Mouse (Mus musculus) neural tube, embryonic 11.5 days (tissue): ENCODE measurements around the gene Hcn2. TPM values are rescaled to one million over a fixed set of nuclear protein-coding genes. Genes with fewer than 3 reads are reported as not detected.
A peak's percentile ranks its signal among the peaks of the same experiment; 100 is the strongest.
"Not testable (repeated sequence)": the region's sequence is repeated elsewhere in the genome, so short reads cannot be mapped to it uniquely, and the experiment has no call there.

Source experiments
- ATAC-seq: fragments of 200-750 bp; cut with Nextera tagmentation; 2 replicates; pipeline ENCODE4 v1.8.0; 2017; ENCODE audit warnings: moderate number of reproducible peaks, mild to moderate bottlenecking, moderate TSS enrichment, moderate library complexity; ENCODE audit not compliant: insufficient read depth, low FRiP score, low TSS enrichment
- DNase-seq: peaks from one replicate; pipeline ENCODE4 v3.0.0-alpha.2; 2015; ENCODE audit warnings: low spot score
- H3K27ac ChIP-seq: fragments of 300-500 bp; sonication (generic); 2 replicates; pipeline ENCODE4 v1.5.1; 2014; ENCODE audit warnings: low read depth, mild to moderate bottlenecking, low read length
- H3K27me3 ChIP-seq: fragments of 300-500 bp; sonication (generic); 2 replicates; pipeline ENCODE4 v1.6.1; 2014; ENCODE audit warnings: mild to moderate bottlenecking, low read length, mixed read lengths; ENCODE audit not compliant: control insufficient read depth, insufficient read depth
- H3K36me3 ChIP-seq: fragments of 300-500 bp; sonication (generic); 2 replicates; pipeline ENCODE4 v1.6.1; 2014; ENCODE audit warnings: mild to moderate bottlenecking, low read length, moderate library complexity, mixed read lengths; ENCODE audit not compliant: control insufficient read depth, insufficient read depth
- H3K4me1 ChIP-seq: fragments of 300-500 bp; sonication (generic); 2 replicates; pipeline ENCODE4 v1.6.1; 2014; ENCODE audit warnings: low read length, mixed read lengths; ENCODE audit not compliant: control insufficient read depth, insufficient read depth
- H3K4me2 ChIP-seq: fragments of 300-500 bp; sonication (generic); 2 replicates; pipeline ENCODE4 v1.6.1; 2014; ENCODE audit warnings: low read depth, mild to moderate bottlenecking, moderate library complexity
- H3K4me3 ChIP-seq: fragments of 300-500 bp; sonication (generic); 2 replicates; pipeline ENCODE4 v1.5.1; 2014; ENCODE audit warnings: low read depth, low read length
- H3K9ac ChIP-seq: fragments of 300-500 bp; sonication (generic); 2 replicates; pipeline ENCODE4 v1.6.1; 2014; ENCODE audit warnings: mild to moderate bottlenecking, low read length
- H3K9me3 ChIP-seq: fragments of 300-500 bp; sonication (generic); 2 replicates; pipeline ENCODE4 v1.6.1; 2016; ENCODE audit warnings: low read length; ENCODE audit not compliant: control insufficient read depth
- WGBS: fragments of 180-500 bp; shearing (Covaris S2); extraction: QIAGEN DNeasy Blood & Tissue Kit; methylation state at CpG from one replicate; pipeline ENCODE4 v1.1.7; 2014; 5-methylcytosine and 5-hydroxymethylcytosine counted together
- polyA plus RNA-seq: library from polyadenylated mRNA; unstranded; fragments of >200 nt; fragmentation: Nextera tagmentation; extraction: Ambion mirVana; gene quantifications from 2 replicates; pipeline ENCODE4 v1.2.1, GENCODE M21; 2014

Hcn2 gene
- polyA plus RNA-seq, 1 experiment from 2014 or later = 0.57 TPM

DNA sequence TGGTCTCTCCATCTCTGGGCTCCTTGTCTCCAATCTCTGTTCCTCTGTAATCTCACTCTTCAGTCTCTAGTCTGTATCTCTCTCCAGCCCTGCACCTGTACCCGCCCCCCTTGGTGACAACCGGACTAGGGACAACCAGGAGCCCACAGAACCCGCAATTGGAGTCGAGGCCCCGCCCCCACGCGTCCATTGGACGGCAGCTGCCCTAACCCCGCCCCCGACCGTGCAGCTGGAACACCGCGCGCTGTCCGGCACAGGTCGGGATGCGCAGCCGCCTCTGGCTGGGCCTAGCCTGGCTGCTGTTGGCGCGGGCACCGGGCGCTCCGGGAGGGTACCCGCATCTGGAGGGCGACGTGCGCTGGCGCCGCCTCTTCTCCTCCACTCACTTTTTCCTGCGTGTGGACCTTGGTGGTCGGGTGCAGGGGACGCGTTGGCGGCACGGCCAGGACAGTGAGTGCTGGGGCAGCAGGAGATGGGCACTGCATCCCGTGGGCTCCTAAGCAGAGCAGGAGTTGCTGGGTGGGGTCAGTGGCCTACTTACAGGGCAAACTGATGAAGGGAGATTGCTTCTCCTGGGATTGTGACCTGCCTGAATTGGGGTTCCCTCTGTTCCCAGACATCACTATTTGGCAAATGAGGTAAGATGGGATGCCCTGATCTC is 38.6 kb downstream of the Hcn2 start, which contains the start of gene Fgf22:
Gene Fgf22, plus strand, starts transcription at position 221 of the 661 bp plus-strand sequence.
- no peak within 1 kb of the TSS for H3K27ac ChIP-seq
- H3K4me2 ChIP-seq = peak within 1 kb of the TSS; percentile 63
- DNase-seq (peak; percentile 80), ATAC-seq (peak; percentile 83)
- peak within 1 kb of the TSS; percentile 31 for H3K4me3 ChIP-seq
- peaks cover 14% of the 10 kb centered on the region for H3K36me3 ChIP-seq
- H3K27me3 ChIP-seq = no peaks in the 10 kb centered on the region
- no peaks in the 10 kb centered on the region for H3K4me1 ChIP-seq
- H3K9ac ChIP-seq = peak within 1 kb of the TSS; percentile 49
- no peaks in the 10 kb centered on the region for H3K9me3 ChIP-seq
- under 1% methylated on average over 35 of the region's 36 CpGs for WGBS

DNA sequence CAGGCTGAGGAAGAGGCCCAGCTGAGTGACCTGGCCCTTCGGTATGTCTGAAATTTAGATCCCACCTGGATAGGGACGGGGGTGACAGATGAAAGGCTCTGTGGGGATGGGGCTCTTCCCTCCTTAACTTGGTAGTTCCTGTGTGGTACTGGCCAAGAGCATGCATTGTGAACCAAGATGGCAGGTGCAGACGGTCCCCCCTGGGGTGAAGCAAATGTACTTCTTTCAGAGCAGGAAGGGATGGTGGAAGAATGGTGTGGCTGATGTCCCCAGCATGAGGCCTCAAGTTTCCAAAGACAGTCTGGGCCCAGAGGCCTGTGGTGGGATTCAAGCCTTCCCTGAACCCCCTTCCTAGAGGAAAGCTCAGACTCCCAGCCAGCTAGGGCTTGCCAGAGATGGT is 39.4 kb downstream of the Hcn2 start:
- H3K9me3 ChIP-seq = no peaks in the 10 kb centered on the region
- no peak for ATAC-seq
- peaks cover 15% of the 10 kb centered on the region for H3K36me3 ChIP-seq
- no peak overlapping the region for H3K4me3 ChIP-seq
- H3K9ac ChIP-seq = no peak overlapping the region
- no peak for DNase-seq
- 85% methylated on average over 3 of the region's 3 CpGs for WGBS
- H3K4me1 ChIP-seq = no peaks in the 10 kb centered on the region
- no peak overlapping the region for H3K27ac ChIP-seq
- no peak overlapping the region for H3K4me2 ChIP-seq
- H3K27me3 ChIP-seq = no peaks in the 10 kb centered on the region

DNA sequence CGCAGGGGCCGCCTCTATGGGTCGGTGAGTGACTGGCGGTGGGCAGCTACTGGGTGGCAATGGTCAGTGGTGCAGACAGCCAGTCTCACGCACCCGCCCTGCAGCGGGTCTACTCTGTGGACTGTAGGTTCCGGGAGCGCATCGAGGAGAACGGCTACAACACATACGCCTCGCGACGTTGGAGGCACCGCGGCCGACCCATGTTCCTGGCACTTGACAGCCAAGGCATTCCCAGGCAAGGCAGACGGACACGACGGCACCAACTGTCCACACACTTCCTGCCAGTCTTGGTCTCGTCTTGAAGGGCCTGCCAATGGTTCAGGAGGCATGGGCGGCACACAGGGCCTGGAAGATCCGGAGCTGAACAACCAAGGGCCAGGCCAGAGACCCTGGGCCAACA is 40.2 kb downstream of the Hcn2 start:
- WGBS = 91% methylated on average over 24 of the region's 24 CpGs
- Histone ChIP-seq H3K9ac (no peak overlapping the region), H3K4me1 (no peaks in the 10 kb centered on the region), H3K36me3 (peaks cover 21% of the 10 kb centered on the region), H3K4me3 (no peak overlapping the region), H3K9me3 (no peaks in the 10 kb centered on the region), H3K27ac (no peak overlapping the region), H3K27me3 (no peaks in the 10 kb centered on the region), H3K4me2 (no peak overlapping the region)
- DNase-seq = no peak
- no peak for ATAC-seq

DNA sequence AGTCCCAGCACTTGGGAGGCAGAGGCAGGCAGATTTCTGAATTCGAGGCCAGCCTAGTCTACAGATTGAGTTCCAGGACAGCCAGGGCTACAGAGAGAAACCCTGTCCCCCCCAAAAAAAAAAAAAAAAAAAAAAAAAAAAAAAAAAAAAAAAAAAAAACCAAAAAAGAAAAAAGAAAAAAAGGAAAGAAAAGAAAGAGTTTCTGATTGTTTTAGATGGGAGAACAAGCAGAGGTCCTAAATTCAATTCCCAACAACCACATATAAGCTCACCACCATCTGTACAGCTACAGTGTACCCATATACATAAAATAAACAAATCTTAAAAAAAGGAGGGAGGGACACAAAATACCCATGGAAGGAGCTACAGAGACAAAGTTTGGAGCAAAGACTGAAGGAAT is 43.2 kb downstream of the Hcn2 start:
- H3K36me3 ChIP-seq = peaks cover 25% of the 10 kb centered on the region
- 100% methylated on average over 1 of the region's 1 CpGs for WGBS

DNA sequence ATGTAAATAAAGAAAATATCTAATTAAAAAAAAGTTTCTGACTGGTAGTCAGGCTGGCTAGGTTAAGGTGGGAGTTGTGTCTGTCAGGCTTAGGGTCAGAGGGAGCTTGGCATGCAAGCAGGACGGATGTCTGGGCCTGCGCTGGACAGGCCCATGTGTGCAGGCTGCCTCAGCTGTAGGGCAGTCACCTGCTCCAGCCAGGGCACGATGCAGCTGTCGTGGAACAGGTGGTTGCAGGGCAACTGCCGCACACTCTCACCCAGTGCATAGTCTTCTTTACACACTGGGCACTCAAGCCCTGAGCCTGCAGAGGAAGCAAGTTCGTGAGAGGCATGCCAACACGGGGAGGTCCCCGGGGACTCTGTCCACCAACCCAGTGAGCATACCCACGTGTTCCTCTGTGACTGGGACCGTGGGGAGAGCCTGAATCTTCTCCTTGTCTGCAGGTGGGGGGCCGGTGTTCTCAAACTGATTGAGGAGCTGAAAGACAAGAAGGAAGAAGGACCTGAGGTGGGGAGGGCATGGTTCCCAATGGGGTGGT is 44.2 kb downstream of the Hcn2 start:
- H3K27ac ChIP-seq = no peak overlapping the region
- peaks cover 8% of the 10 kb centered on the region for H3K4me1 ChIP-seq
- peaks cover 25% of the 10 kb centered on the region for H3K36me3 ChIP-seq
- DNase-seq (no peak), ATAC-seq (no peak)
- H3K9ac ChIP-seq = no peak overlapping the region
- H3K27me3 ChIP-seq = no peaks in the 10 kb centered on the region
- no peaks in the 10 kb centered on the region for H3K9me3 ChIP-seq
- WGBS = 93% methylated on average over 11 of the region's 11 CpGs
- no peak overlapping the region for H3K4me3 ChIP-seq
- H3K4me2 ChIP-seq = no peak overlapping the region

More for the DNA sequence above, 43.2 kb downstream of the Hcn2 start:
- H3K27ac ChIP-seq, H3K27me3 ChIP-seq, H3K9me3 ChIP-seq, ATAC-seq, H3K4me3 ChIP-seq, H3K9ac ChIP-seq, DNase-seq, H3K4me2 ChIP-seq, H3K4me1 ChIP-seq: not testable (repeated sequence)

DNA sequence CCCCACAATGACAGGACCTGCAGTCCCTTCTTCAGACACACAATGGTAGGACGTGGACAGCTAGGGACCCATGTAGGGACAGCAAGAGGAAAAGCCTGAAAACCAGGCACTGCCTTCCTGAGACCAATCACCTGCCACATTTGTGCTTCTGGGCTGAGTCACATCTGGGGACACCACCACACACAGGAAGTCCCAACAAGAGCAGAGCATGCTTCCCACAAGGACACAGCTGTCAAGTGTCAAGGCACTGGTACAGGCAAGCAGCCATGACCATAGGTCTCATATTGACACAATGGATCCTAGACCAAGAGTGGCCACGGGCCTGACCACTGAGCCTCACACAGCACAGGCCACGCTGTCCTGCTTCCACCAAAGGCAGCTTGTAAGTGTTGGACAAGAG is 46.4 kb downstream of the Hcn2 start:
- no peak overlapping the region for H3K27ac ChIP-seq
- no peak for ATAC-seq
- 92% methylated on average over 3 of the region's 3 CpGs for WGBS

DNA sequence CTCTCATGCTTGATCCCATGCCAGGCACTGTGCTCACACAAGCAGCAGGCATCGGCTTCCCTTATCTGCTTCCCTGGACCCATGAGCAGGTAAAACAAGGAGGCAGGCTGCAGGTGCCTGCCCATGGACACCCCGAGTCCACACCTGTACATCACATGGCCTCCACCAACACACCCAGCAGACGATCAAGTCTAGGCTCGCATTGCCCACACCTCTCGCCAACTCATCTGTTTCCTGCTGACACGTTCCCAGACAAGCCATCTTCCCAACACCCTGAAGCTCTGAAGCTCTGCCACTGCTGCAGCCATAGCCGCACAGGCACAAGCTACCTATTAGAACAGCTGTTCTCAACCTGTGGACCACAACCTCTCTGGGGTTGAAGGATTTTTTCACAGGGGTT is 47.8 kb downstream of the Hcn2 start:
- no peak for ATAC-seq
- no peak overlapping the region for H3K27ac ChIP-seq
- H3K9me3 ChIP-seq = no peaks in the 10 kb centered on the region
- H3K9ac ChIP-seq = no peak overlapping the region
- no peak overlapping the region for H3K4me2 ChIP-seq
- no peak overlapping the region for H3K4me3 ChIP-seq
- 88% methylated on average over 7 of the region's 7 CpGs for WGBS
- H3K27me3 ChIP-seq = no peaks in the 10 kb centered on the region
- H3K36me3 ChIP-seq = peaks cover 12% of the 10 kb centered on the region
- DNase-seq = no peak
- H3K4me1 ChIP-seq = peaks cover 22% of the 10 kb centered on the region

More for the DNA sequence above, 46.4 kb downstream of the Hcn2 start:
- Histone ChIP-seq H3K4me1 (peaks cover 17% of the 10 kb centered on the region), H3K4me2 (no peak overlapping the region), H3K4me3 (no peak overlapping the region), H3K36me3 (peaks cover 21% of the 10 kb centered on the region), H3K9me3 (no peaks in the 10 kb centered on the region), H3K9ac (no peak overlapping the region), H3K27me3 (no peaks in the 10 kb centered on the region)
- DNase-seq = no peak

DNA sequence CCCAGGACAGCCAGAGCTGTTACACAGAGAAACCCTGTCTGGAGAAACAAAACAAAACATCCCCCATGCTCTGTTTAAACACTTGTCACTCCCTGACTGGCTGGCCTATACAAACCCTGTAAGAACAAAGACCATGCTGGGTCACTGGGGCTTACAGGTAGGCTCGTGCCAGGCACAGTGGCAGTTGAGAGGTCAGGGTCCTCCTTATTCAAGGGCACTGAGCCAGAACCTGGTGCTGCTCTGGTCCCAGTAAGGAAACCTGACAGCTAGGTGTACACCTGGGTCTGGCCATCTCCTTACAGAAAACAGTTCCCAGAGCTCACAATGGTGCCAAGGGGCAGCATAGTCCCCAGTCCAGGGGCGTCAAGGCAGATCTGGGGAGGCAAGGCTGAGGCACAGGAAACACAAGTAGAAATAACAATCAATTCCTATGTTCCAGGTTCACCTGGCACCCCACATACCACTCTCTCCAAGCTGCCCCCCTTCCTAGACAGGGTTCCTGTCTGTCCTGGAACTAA is 48.9 kb downstream of the Hcn2 start:
- Histone ChIP-seq H3K27me3 (no peaks in the 10 kb centered on the region), H3K4me1 (peaks cover 22% of the 10 kb centered on the region), H3K4me3 (no peak overlapping the region), H3K9ac (no peak overlapping the region), H3K9me3 (no peaks in the 10 kb centered on the region), H3K4me2 (peak overlapping the region; percentile 87), H3K27ac (no peak overlapping the region), H3K36me3 (peaks cover 11% of the 10 kb centered on the region)
- WGBS = 75% methylated on average over 2 of the region's 2 CpGs
- no peak for ATAC-seq
- no peak for DNase-seq

DNA sequence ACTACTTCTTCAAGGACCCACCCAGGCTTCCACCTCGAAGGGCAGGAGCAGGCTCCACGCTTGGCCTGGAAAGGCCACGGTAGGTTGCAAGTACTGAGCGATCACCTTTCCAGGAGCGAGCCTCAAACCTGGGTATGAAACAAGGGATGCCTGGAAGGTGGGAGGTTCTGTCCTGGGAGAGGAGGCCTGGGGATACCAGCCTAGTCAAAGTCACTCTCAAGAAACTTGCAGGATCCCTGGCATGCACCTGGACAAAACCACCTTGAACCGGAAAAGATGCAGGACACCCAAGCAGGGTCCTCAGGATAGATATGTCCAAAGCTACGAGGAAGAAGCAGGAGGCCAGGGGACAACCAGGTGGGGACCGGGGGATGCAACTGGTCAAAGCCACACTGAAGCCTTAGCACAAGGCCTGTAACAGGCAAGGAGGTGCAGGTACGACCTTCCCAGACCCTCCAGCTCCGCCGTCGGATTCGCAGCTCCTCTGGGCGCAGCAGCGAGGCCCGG is 49.6 kb downstream of the Hcn2 start:
- Histone ChIP-seq H3K4me1 (peaks cover 22% of the 10 kb centered on the region), H3K4me3 (peak overlapping the region; percentile 94), H3K9ac (peak overlapping the region; percentile 97), H3K36me3 (peaks cover 8% of the 10 kb centered on the region), H3K27ac (peak overlapping the region; percentile 89), H3K9me3 (no peaks in the 10 kb centered on the region), H3K4me2 (peak overlapping the region; percentile 87), H3K27me3 (no peaks in the 10 kb centered on the region)
- 10% methylated on average over 16 of the region's 16 CpGs for WGBS
- ATAC-seq = peak; percentile 9; the same call in 1 of the 2 replicates
- no peak for DNase-seq
